Mouse (Mus musculus) liver, embryonic 14.5 days (tissue): ENCODE measurements around the gene Bdh2. TPM values are rescaled to one million over a fixed set of nuclear protein-coding genes. Genes with fewer than 3 reads are reported as not detected.

ENCODE experiments used
- ATAC-seq: fragments of 200-750 bp; cut with Nextera tagmentation; 2 replicates; pipeline ENCODE4 v1.8.0; 2017; ENCODE audit warnings: moderate number of reproducible peaks, mild to moderate bottlenecking, moderate library complexity; ENCODE audit not compliant: insufficient read depth
- DNase-seq, 3 experiments: peaks; one replicate each; pipeline ENCODE4 v3.0.0-alpha.2; 2012 to 2013; ENCODE audit warnings: low read depth in 3 of 3, low spot score in 3 of 3
- H3K27ac ChIP-seq: fragments of 300-500 bp; sonication (generic); 2 replicates; pipeline ENCODE4 v1.5.1; 2014; ENCODE audit warnings: moderate library complexity, mild to moderate bottlenecking, control low read depth, inconsistent platforms
- H3K27me3 ChIP-seq: fragments of 300-500 bp; sonication (generic); 2 replicates; pipeline ENCODE4 v1.6.1; 2014; ENCODE audit warnings: mild to moderate bottlenecking, low read length, moderate library complexity; ENCODE audit not compliant: control insufficient read depth, insufficient read depth
- H3K36me3 ChIP-seq: fragments of 300-500 bp; sonication (generic); replicated peaks from 2 replicates; pipeline ENCODE4 v1.6.1; 2014; ENCODE audit warnings: low read depth; ENCODE audit not compliant: control insufficient read depth, insufficient read depth
- H3K4me1 ChIP-seq, 2 experiments: fragments of 200-500 bp in 1 of 2; fragments of 300-500 bp in 1 of 2; sonication (generic) in 1 of 2; replicated peaks; 2 replicates each; pipeline ENCODE4 v1.6.1; 2012 to 2014; ENCODE audit warnings: antibody characterized with exemption in 1 of 2, inconsistent platforms in 1 of 2, low read length in 1 of 2; ENCODE audit not compliant: control insufficient read depth in 2 of 2, insufficient read depth in 2 of 2
- H3K4me2 ChIP-seq: fragments of 300-500 bp; sonication (generic); 2 replicates; pipeline ENCODE4 v1.6.1; 2014; ENCODE audit warnings: low read depth, mild to moderate bottlenecking, control low read depth, moderate library complexity
- H3K4me3 ChIP-seq, 2 experiments: fragments of 200-500 bp in 1 of 2; fragments of 300-500 bp in 1 of 2; sonication (generic) in 1 of 2; 2 replicates each; pipeline ENCODE4 v1.5.1; 2012 to 2014; ENCODE audit warnings: low read depth in 2 of 2, low read length in 2 of 2, mild to moderate bottlenecking in 2 of 2, control low read depth in 1 of 2, inconsistent platforms in 1 of 2, moderate library complexity in 1 of 2; ENCODE audit not compliant: insufficient read depth in 1 of 2
- H3K9ac ChIP-seq: fragments of 300-500 bp; sonication (generic); replicated peaks from 2 replicates; pipeline ENCODE4 v1.6.1; 2014; ENCODE audit warnings: mild to moderate bottlenecking, control low read depth, moderate library complexity
- H3K9me3 ChIP-seq: fragments of 300-500 bp; sonication (generic); 2 replicates; pipeline ENCODE4 v1.6.1; 2016; ENCODE audit warnings: low read length, mixed read lengths; ENCODE audit not compliant: control insufficient read depth
- CTCF ChIP-seq: IDR thresholded peaks from 2 replicates; pipeline ENCODE4 v1.5.1; 2016; ENCODE audit warnings: antibody characterized with exemption, low read depth, control low read depth
- EP300 ChIP-seq: IDR thresholded peaks from 2 replicates; pipeline ENCODE4 v1.6.1; 2016; ENCODE audit warnings: antibody characterized with exemption, low read depth
- WGBS: fragments of 180-500 bp; shearing (Covaris S2); extraction: QIAGEN DNeasy Blood & Tissue Kit; methylation state at CpG from one replicate; pipeline ENCODE4 v1.1.7; 2014; ENCODE audit not compliant: insufficient replicate concordance; 5-methylcytosine and 5-hydroxymethylcytosine counted together
- polyA plus RNA-seq, 2 experiments: library from polyadenylated mRNA; depleted of rRNA in 1 of 2; stranded (reverse) in 1 of 2; unstranded in 1 of 2; fragments of >200 nt; fragmentation: Nextera tagmentation in 1 of 2; extraction: Ambion mirVana in 1 of 2; gene quantifications; 2 replicates each; pipeline versions ENCODE4 v1.2.1 to v1.2.3; 2012 to 2014

Bdh2 gene
- polyA plus RNA-seq, 2 experiments = 0.26 to 0.41 TPM

DNA sequence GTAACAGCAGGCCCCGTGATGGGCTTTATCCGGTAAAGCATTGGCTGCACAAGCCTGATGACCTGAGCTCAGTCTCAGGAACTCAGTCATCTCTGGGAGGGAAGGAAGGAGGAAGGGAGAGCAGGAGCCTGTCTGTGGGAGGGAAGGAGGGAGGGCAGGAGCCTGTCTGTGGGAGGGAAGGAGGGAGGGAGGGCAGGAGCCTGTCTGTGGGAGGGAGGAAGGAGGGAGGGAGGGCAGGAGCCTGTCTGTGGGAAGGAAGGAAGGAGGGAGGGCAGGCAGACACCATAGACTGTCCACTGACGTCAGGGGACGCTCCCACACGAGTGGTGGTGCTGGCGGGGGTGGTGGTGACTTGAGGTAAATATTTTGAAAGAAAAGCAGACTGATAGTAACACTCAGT is 31.9 kb upstream of the Bdh2 start:
- 80% methylated on average over 6 of the region's 6 CpGs for WGBS
- DNase-seq = no peak

GRCm38 (mm10) chr3:135251825-135252224 is 29.2 kb upstream of the Bdh2 start:
- no peak overlapping the region for H3K4me2 ChIP-seq
- no peak for DNase-seq
- no peaks in the 10 kb centered on the region for H3K9me3 ChIP-seq
- H3K27me3 ChIP-seq = no peaks in the 10 kb centered on the region
- no peak overlapping the region for H3K27ac ChIP-seq
- peaks cover 81% of the 10 kb centered on the region for H3K36me3 ChIP-seq
- WGBS = 86% methylated on average over 6 of the region's 6 CpGs
- H3K9ac ChIP-seq = no peak overlapping the region
- no peaks in the 10 kb centered on the region for H3K4me1 ChIP-seq
- TF ChIP-seq CTCF (no peak), EP300 (no peak)
- H3K4me3 ChIP-seq = no peak overlapping the region
- no peak for ATAC-seq

More for the DNA sequence above, 31.9 kb upstream of the Bdh2 start:
- ATAC-seq = peak; percentile 77
- Histone ChIP-seq H3K9ac (no peak overlapping the region), H3K4me1 (no peaks in the 10 kb centered on the region), H3K9me3 (no peaks in the 10 kb centered on the region), H3K27ac (no peak overlapping the region), H3K36me3 (peaks cover 81% of the 10 kb centered on the region), H3K4me2 (no peak overlapping the region), H3K4me3 (no peak overlapping the region), H3K27me3 (no peaks in the 10 kb centered on the region)
- TF ChIP-seq CTCF = no peak
- TF ChIP-seq EP300 = no peak

DNA sequence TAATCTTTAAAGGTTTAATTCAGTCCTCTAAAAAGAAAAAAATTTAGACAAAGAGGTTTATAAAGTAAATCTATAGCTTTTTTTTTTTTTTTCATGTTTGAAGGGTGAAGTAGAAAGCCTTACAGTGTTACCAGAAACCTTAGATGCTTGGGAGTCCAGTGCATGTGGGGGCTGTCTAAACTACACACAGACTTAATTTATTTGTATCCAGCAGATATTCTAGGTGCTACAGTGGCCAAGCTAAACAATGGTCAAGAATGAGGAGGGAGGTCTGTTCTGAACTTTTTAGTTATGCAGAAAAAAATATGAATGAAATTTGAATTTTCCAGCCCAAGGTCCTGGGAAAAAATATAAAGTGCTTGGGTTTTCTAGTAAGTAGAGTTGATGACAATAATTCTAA is 26.2 kb upstream of the Bdh2 start:
- ATAC-seq (no peak), DNase-seq (no peak)
- Histone ChIP-seq H3K36me3 (peaks cover 82% of the 10 kb centered on the region), H3K4me1 (no peaks in the 10 kb centered on the region), H3K9ac (no peak overlapping the region), H3K27me3 (no peaks in the 10 kb centered on the region), H3K4me2 (no peak overlapping the region), H3K27ac (no peak overlapping the region), H3K9me3 (no peaks in the 10 kb centered on the region), H3K4me3 (no peak overlapping the region)
- no peak for TF ChIP-seq CTCF
- TF ChIP-seq EP300 = no peak

- TF ChIP-seq CTCF = no peak
- no peak for TF ChIP-seq EP300
These were observed 22.1 kb upstream of the Bdh2 start for GRCm38 (mm10) chr3:135258919-135259318.

GRCm38 (mm10) chr3:135260233-135260632 is 20.8 kb upstream of the Bdh2 start:
- no peaks in the 10 kb centered on the region for H3K9me3 ChIP-seq
- TF ChIP-seq EP300 = no peak
- TF ChIP-seq CTCF = no peak
- no peak overlapping the region for H3K9ac ChIP-seq
- H3K4me1 ChIP-seq = no peaks in the 10 kb centered on the region
- no peak overlapping the region for H3K27ac ChIP-seq
- DNase-seq (no peak), ATAC-seq (no peak)
- H3K4me2 ChIP-seq = no peak overlapping the region
- peaks cover 91% of the 10 kb centered on the region for H3K36me3 ChIP-seq
- H3K27me3 ChIP-seq = no peaks in the 10 kb centered on the region
- H3K4me3 ChIP-seq = no peak overlapping the region
- 94% methylated on average over 7 of the region's 7 CpGs for WGBS

More at GRCm38 (mm10) chr3:135258919-135259318, 22.1 kb upstream of the Bdh2 start:
- H3K4me1 ChIP-seq = no peaks in the 10 kb centered on the region
- no peak overlapping the region for H3K4me3 ChIP-seq
- H3K27me3 ChIP-seq = no peaks in the 10 kb centered on the region
- no peak for DNase-seq
- WGBS = 87% methylated on average over 10 of the region's 10 CpGs
- no peaks in the 10 kb centered on the region for H3K9me3 ChIP-seq
- no peak overlapping the region for H3K27ac ChIP-seq
- no peak for ATAC-seq
- H3K36me3 ChIP-seq = peaks cover 87% of the 10 kb centered on the region
- H3K4me2 ChIP-seq = no peak overlapping the region
- no peak overlapping the region for H3K9ac ChIP-seq
